Mouse (Mus musculus) liver, embryonic 14.5 days (tissue): ENCODE results near the gene Vsig8. TPM values are rescaled to one million over a fixed set of nuclear protein-coding genes. Genes with fewer than 3 reads are reported as not detected.

Source experiments
- ATAC-seq: fragments of 200-750 bp; cut with Nextera tagmentation; 2 replicates; pipeline ENCODE4 v1.8.0; 2017; ENCODE audit warnings: moderate number of reproducible peaks, mild to moderate bottlenecking, moderate library complexity; ENCODE audit not compliant: insufficient read depth
- DNase-seq, 3 experiments: peaks; one replicate each; pipeline ENCODE4 v3.0.0-alpha.2; 2012 to 2013; ENCODE audit warnings: low read depth in 3 of 3, low spot score in 3 of 3
- H3K27ac ChIP-seq: fragments of 300-500 bp; sonication (generic); 2 replicates; pipeline ENCODE4 v1.5.1; 2014; ENCODE audit warnings: moderate library complexity, mild to moderate bottlenecking, control low read depth, inconsistent platforms
- H3K27me3 ChIP-seq: fragments of 300-500 bp; sonication (generic); 2 replicates; pipeline ENCODE4 v1.6.1; 2014; ENCODE audit warnings: mild to moderate bottlenecking, low read length, moderate library complexity; ENCODE audit not compliant: control insufficient read depth, insufficient read depth
- H3K36me3 ChIP-seq: fragments of 300-500 bp; sonication (generic); replicated peaks from 2 replicates; pipeline ENCODE4 v1.6.1; 2014; ENCODE audit warnings: low read depth; ENCODE audit not compliant: control insufficient read depth, insufficient read depth
- H3K4me1 ChIP-seq, 2 experiments: fragments of 200-500 bp in 1 of 2; fragments of 300-500 bp in 1 of 2; sonication (generic) in 1 of 2; replicated peaks; 2 replicates each; pipeline ENCODE4 v1.6.1; 2012 to 2014; ENCODE audit warnings: antibody characterized with exemption in 1 of 2, inconsistent platforms in 1 of 2, low read length in 1 of 2; ENCODE audit not compliant: control insufficient read depth in 2 of 2, insufficient read depth in 2 of 2
- H3K4me2 ChIP-seq: fragments of 300-500 bp; sonication (generic); 2 replicates; pipeline ENCODE4 v1.6.1; 2014; ENCODE audit warnings: low read depth, mild to moderate bottlenecking, control low read depth, moderate library complexity
- H3K4me3 ChIP-seq, 2 experiments: fragments of 200-500 bp in 1 of 2; fragments of 300-500 bp in 1 of 2; sonication (generic) in 1 of 2; 2 replicates each; pipeline ENCODE4 v1.5.1; 2012 to 2014; ENCODE audit warnings: low read depth in 2 of 2, low read length in 2 of 2, mild to moderate bottlenecking in 2 of 2, control low read depth in 1 of 2, inconsistent platforms in 1 of 2, moderate library complexity in 1 of 2; ENCODE audit not compliant: insufficient read depth in 1 of 2
- H3K9ac ChIP-seq: fragments of 300-500 bp; sonication (generic); replicated peaks from 2 replicates; pipeline ENCODE4 v1.6.1; 2014; ENCODE audit warnings: mild to moderate bottlenecking, control low read depth, moderate library complexity
- H3K9me3 ChIP-seq: fragments of 300-500 bp; sonication (generic); 2 replicates; pipeline ENCODE4 v1.6.1; 2016; ENCODE audit warnings: low read length, mixed read lengths; ENCODE audit not compliant: control insufficient read depth
- CTCF ChIP-seq: IDR thresholded peaks from 2 replicates; pipeline ENCODE4 v1.5.1; 2016; ENCODE audit warnings: antibody characterized with exemption, low read depth, control low read depth
- EP300 ChIP-seq: IDR thresholded peaks from 2 replicates; pipeline ENCODE4 v1.6.1; 2016; ENCODE audit warnings: antibody characterized with exemption, low read depth
- WGBS: fragments of 180-500 bp; shearing (Covaris S2); extraction: QIAGEN DNeasy Blood & Tissue Kit; methylation state at CpG from one replicate; pipeline ENCODE4 v1.1.7; 2014; ENCODE audit not compliant: insufficient replicate concordance; 5-methylcytosine and 5-hydroxymethylcytosine counted together
- polyA plus RNA-seq, 2 experiments: library from polyadenylated mRNA; depleted of rRNA in 1 of 2; stranded (reverse) in 1 of 2; unstranded in 1 of 2; fragments of >200 nt; fragmentation: Nextera tagmentation in 1 of 2; extraction: Ambion mirVana in 1 of 2; gene quantifications; 2 replicates each; pipeline versions ENCODE4 v1.2.1 to v1.2.3; 2012 to 2014

Gene Vsig8
- polyA plus RNA-seq, 2 experiments = not detected

DNA sequence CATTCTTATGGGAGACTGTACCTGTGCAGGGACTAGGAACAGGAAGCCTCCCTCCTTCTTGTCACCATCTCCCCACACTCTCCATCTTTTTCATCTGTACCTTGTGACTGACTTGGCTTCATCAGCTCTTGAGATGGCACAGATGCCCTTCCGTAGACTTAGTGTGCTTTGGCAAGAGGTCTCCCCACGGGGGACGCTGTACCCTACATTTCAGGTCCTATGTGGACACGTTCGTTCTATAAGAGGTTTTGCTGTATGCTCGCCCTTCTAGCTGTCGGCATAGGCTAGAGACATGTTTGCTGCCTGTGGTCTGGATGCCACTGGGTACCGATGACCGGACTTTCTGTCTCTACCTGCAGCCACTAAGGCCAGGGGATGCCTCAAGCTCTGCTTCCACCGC, 28.3 kb upstream of the Vsig8 start:
- TF ChIP-seq EP300 = no peak
- no peak for TF ChIP-seq CTCF
- Histone ChIP-seq H3K27ac (no peak overlapping the region), H3K9me3 (no peaks in the 10 kb centered on the region), H3K9ac (no peak overlapping the region), H3K36me3 (no peaks in the 10 kb centered on the region), H3K4me3 (no peak overlapping the region), H3K4me2 (no peak overlapping the region), H3K27me3 (peaks cover 13% of the 10 kb centered on the region), H3K4me1 (peaks cover 0 to 12% of the 10 kb centered on the region in 2 experiments; a peak in 2 of 4 replicates)
- ATAC-seq = no peak
- DNase-seq = no peak
- WGBS = 68% methylated on average over 10 of the region's 10 CpGs

DNA sequence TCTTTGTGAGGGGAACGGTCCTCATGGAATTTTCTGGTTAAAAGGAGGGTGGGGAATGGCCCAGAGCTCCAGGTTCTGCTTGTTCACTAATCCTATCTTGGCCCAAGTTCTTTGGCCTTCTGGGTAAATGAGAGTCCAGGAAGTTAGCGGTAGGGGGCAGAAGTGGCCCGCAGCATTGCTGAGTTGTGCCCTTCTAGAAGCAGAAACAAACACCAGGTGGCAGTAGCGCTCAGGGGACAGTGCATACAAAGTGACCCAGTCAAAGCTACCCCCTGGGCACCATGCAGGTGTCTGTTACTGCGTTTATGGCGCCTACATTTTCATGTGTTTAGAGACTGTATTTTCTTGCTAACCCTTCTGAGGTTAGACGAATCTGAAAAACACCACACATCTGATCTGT, 27.0 kb upstream of the Vsig8 start:
- Histone ChIP-seq H3K9ac (no peak overlapping the region), H3K27ac (no peak overlapping the region), H3K4me2 (no peak overlapping the region), H3K36me3 (no peaks in the 10 kb centered on the region), H3K27me3 (peaks cover 13% of the 10 kb centered on the region), H3K4me1 (peaks cover 0 to 12% of the 10 kb centered on the region in 2 experiments; a peak in 2 of 4 replicates), H3K9me3 (no peaks in the 10 kb centered on the region), H3K4me3 (no peak overlapping the region)
- 3% methylated on average over 7 of the region's 7 CpGs for WGBS
- DNase-seq (peak; percentile 38 to 57 (median 47)), ATAC-seq (0 out of 2 replicates have a peak, but pooled peaks have one; percentile 27)
- TF ChIP-seq EP300 = no peak
- TF ChIP-seq CTCF = peak; percentile 92

DNA sequence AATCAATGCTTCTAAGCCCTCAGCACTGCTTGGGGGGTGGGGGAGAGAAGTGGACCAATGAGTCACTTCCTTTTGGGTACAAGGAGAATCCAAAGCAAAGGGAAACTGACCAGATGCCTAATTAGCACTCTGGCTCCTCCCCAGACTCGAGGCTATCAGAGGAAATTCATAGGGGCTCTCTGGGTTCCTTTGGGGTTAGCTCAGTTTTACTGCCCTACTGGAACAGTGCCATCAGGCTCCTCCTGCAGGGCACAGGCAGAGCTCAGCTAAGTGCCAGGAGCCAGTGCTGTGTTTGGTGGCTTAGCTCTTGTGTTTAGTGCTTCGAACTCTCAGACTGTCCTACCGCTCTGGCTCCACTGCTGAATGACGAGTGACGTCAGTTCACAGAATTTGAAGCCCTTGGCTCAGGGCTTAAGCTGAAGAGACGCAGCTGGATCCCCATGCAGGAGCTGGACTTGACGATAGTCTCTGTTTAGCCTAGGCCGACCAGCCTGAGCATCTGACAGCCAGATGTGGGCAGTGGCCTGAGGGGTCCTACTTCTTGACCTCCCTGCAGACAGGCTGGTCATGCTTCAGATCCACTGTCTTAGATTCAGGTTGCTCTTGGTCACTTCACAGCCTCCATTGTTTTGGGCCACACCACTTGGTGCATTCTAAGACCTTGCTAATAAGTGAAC, 25.1 kb upstream of the Vsig8 start:
- Histone ChIP-seq H3K4me3 (no peak overlapping the region), H3K27me3 (peaks cover 13% of the 10 kb centered on the region), H3K9me3 (no peaks in the 10 kb centered on the region), H3K4me2 (no peak overlapping the region), H3K36me3 (no peaks in the 10 kb centered on the region), H3K9ac (no peak overlapping the region), H3K27ac (no peak overlapping the region), H3K4me1 (peaks cover 0 to 12% of the 10 kb centered on the region in 2 experiments; a peak in 2 of 4 replicates)
- DNase-seq = no peak
- TF ChIP-seq EP300 (no peak), CTCF (no peak)
- no peak for ATAC-seq
- WGBS = 37% methylated on average over 8 of the region's 8 CpGs

- Histone ChIP-seq H3K4me2 (no peak overlapping the region), H3K4me3 (no peak overlapping the region), H3K9ac (no peak overlapping the region), H3K27ac (no peak overlapping the region), H3K9me3 (no peaks in the 10 kb centered on the region), H3K36me3 (no peaks in the 10 kb centered on the region), H3K4me1 (peaks cover 0 to 4% of the 10 kb centered on the region in 2 experiments; a peak in 1 of 4 replicates), H3K27me3 (peaks cover 5% of the 10 kb centered on the region)
- TF ChIP-seq CTCF (no peak), EP300 (no peak)
- 3% methylated on average over 13 of the region's 13 CpGs for WGBS
- DNase-seq (no peak), ATAC-seq (no peak)
Measured at GRCm38 (mm10) chr1:172532551-172532950, 23.2 kb upstream of the Vsig8 start.

- TF ChIP-seq CTCF (no peak), EP300 (no peak)
- no peak overlapping the region for H3K4me3 ChIP-seq
- WGBS = 68% methylated on average over 16 of the region's 16 CpGs
Measured at GRCm38 (mm10) chr1:172535116-172535515, 20.6 kb upstream of the Vsig8 start.

More at GRCm38 (mm10) chr1:172535116-172535515, 20.6 kb upstream of the Vsig8 start:
- H3K36me3 ChIP-seq = no peaks in the 10 kb centered on the region
- H3K27ac ChIP-seq = no peak overlapping the region
- DNase-seq (no peak), ATAC-seq (no peak)
- H3K4me1 ChIP-seq = peaks cover 0 to 4% of the 10 kb centered on the region in 2 experiments; a peak in 1 of 4 replicates
- H3K9ac ChIP-seq = no peak overlapping the region
- no peak overlapping the region for H3K4me2 ChIP-seq
- H3K27me3 ChIP-seq = peaks cover 4% of the 10 kb centered on the region
- H3K9me3 ChIP-seq = no peaks in the 10 kb centered on the region
